Mouse (Mus musculus) bone marrow, adult 2 months (tissue): ENCODE results near the gene Hoxc4. TPM values are rescaled to one million over a fixed set of nuclear protein-coding genes. Genes with fewer than 3 reads are reported as not detected.

Experiments used
- H3K27ac ChIP-seq: fragments of 200-500 bp; 2 replicates; pipeline ENCODE4 v1.5.1; 2012; ENCODE audit warnings: low read depth, mild to moderate bottlenecking, control low read depth, inconsistent platforms, low read length; ENCODE audit not compliant: control insufficient read depth, poor library complexity, insufficient read depth
- H3K4me1 ChIP-seq: fragments of 200-500 bp; 2 replicates; pipeline ENCODE4 v1.6.1; 2011; ENCODE audit warnings: low read length; ENCODE audit not compliant: control insufficient read depth, insufficient read depth
- H3K4me3 ChIP-seq: fragments of 200-500 bp; replicated peaks from 2 replicates; pipeline ENCODE3; 2011; ENCODE audit warnings: mild to moderate bottlenecking, low read depth, low read length, control low read depth; ENCODE audit not compliant: control insufficient read depth
- CTCF ChIP-seq: fragments of 200-500 bp; IDR thresholded peaks from 2 replicates; pipeline ENCODE4 v1.5.1; 2011; ENCODE audit warnings: low read length, control low read depth; ENCODE audit not compliant: control insufficient read depth, insufficient read depth
- POLR2A ChIP-seq: fragments of 200-500 bp; IDR thresholded peaks from 2 replicates; pipeline ENCODE4 v1.6.1; 2011; ENCODE audit warnings: low read depth, mild to moderate bottlenecking, control low read depth, low read length, borderline replicate concordance; ENCODE audit not compliant: control insufficient read depth
- WGBS: fragments of 180-500 bp; shearing (Covaris S2); methylation state at CpG from one replicate; pipeline ENCODE4 v1.1.7; 2018; 5-methylcytosine and 5-hydroxymethylcytosine counted together
- polyA plus RNA-seq: library from polyadenylated mRNA; stranded (reverse); fragments of >200 nt; gene quantifications from 2 replicates; pipeline ENCODE4 v1.2.4, GENCODE M21; 2011; ENCODE audit warnings: low replicate concordance; ENCODE audit not compliant: missing spikeins, insufficient read depth, insufficient read length

Gene Hoxc4
- polyA plus RNA-seq, 1 experiment: 1.5 TPM

GRCm38 (mm10) chr15:103035548-103035881, 16.8 kb downstream of the Hoxc4 start:
- no peak overlapping the region for H3K4me3 ChIP-seq
- no peak for TF ChIP-seq CTCF
- no peak for TF ChIP-seq POLR2A
- no peaks in the 10 kb centered on the region for H3K4me1 ChIP-seq
- no peak overlapping the region for H3K27ac ChIP-seq
- WGBS: 6% methylated on average over 14 of the region's 14 CpGs

- H3K4me1 ChIP-seq: no peaks in the 10 kb centered on the region
- TF ChIP-seq CTCF (no peak), POLR2A (no peak)
- H3K4me3 ChIP-seq: no peak overlapping the region
- H3K27ac ChIP-seq: no peak overlapping the region
- 22% methylated on average over 1 of the region's 1 CpGs for WGBS
These were observed 18.8 kb downstream of the Hoxc4 start for GRCm38 (mm10) chr15:103037579-103037978.

- TF ChIP-seq CTCF (no peak), POLR2A (no peak)
- 53% methylated on average over 10 of the region's 10 CpGs for WGBS
- no peak overlapping the region for H3K27ac ChIP-seq
- no peak overlapping the region for H3K4me3 ChIP-seq
- H3K4me1 ChIP-seq: no peaks in the 10 kb centered on the region
These were observed 20.2 kb downstream of the Hoxc4 start for GRCm38 (mm10) chr15:103038701-103039480.

- 54% methylated on average over 3 of the region's 3 CpGs for WGBS
- TF ChIP-seq POLR2A (no peak), CTCF (no peak)
- Histone ChIP-seq H3K4me3 (no peak overlapping the region), H3K27ac (no peak overlapping the region), H3K4me1 (no peaks in the 10 kb centered on the region)
These were observed 20.9 kb downstream of the Hoxc4 start for GRCm38 (mm10) chr15:103039609-103040008.

GRCm38 (mm10) chr15:103040601-103041000, 21.9 kb downstream of the Hoxc4 start:
- H3K4me1 ChIP-seq: no peaks in the 10 kb centered on the region
- TF ChIP-seq CTCF: no peak
- no peak for TF ChIP-seq POLR2A
- H3K27ac ChIP-seq: no peak overlapping the region
- WGBS: 44% methylated on average over 12 of the region's 12 CpGs
- H3K4me3 ChIP-seq: no peak overlapping the region

- WGBS: 35% methylated on average over 5 of the region's 5 CpGs
- TF ChIP-seq CTCF (no peak), POLR2A (no peak)
- Histone ChIP-seq H3K4me3 (no peak overlapping the region), H3K27ac (no peak overlapping the region), H3K4me1 (no peaks in the 10 kb centered on the region)
These were observed 22.9 kb downstream of the Hoxc4 start for GRCm38 (mm10) chr15:103041613-103042012.

GRCm38 (mm10) chr15:103042209-103042608, 23.5 kb downstream of the Hoxc4 start:
- Histone ChIP-seq H3K4me3 (no peak overlapping the region), H3K4me1 (no peaks in the 10 kb centered on the region), H3K27ac (no peak overlapping the region)
- 21% methylated on average over 1 of the region's 1 CpGs for WGBS
- TF ChIP-seq CTCF: no peak
- no peak for TF ChIP-seq POLR2A

- no peak for TF ChIP-seq POLR2A
- TF ChIP-seq CTCF: no peak
- H3K27ac ChIP-seq: no peak overlapping the region
- 46% methylated on average over 2 of the region's 2 CpGs for WGBS
- no peaks in the 10 kb centered on the region for H3K4me1 ChIP-seq
- no peak overlapping the region for H3K4me3 ChIP-seq
These were observed 32.9 kb downstream of the Hoxc4 start for GRCm38 (mm10) chr15:103051670-103052069.

GRCm38 (mm10) chr15:103053210-103053609, 34.5 kb downstream of the Hoxc4 start:
- Histone ChIP-seq H3K4me3 (no peak overlapping the region), H3K4me1 (no peaks in the 10 kb centered on the region), H3K27ac (no peak overlapping the region)
- TF ChIP-seq POLR2A: no peak
- TF ChIP-seq CTCF: no peak
